Mouse (Mus musculus): ENCODE results near the gene Cfap221. TPM values are rescaled to one million over a fixed set of nuclear protein-coding genes. Genes with fewer than 3 reads are reported as not detected.

Gene Cfap221
- total and polyA plus RNA-seq, 2 experiments from 2014 or later: 0.24 to 1.1 TPM

DNA sequence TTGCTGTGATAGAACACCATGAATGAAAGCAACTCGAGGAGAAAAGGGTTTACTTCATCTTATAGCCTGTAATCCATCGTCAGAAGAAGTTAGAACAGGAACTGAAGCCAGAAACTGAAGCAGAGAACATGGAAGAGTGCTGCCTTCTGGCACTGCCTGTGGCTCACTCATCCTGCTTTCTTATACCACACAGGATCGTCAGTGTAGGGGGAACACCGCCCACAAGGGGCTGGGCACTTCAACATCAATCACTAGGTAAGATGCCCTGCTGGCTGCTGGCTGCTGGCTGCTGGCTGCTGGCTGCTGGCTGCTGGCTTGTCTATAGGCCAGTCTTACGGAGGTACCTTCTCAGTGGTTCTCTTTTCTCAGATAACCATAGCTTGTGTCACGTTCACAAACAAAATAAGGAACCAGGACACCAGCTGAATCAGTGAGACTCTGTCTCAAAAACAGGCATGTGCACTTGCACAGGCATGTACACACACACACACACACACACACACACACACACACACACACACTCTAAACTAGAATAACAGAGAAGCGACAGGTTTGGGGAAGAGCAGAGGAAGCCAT, 23.4 kb upstream of the Cfap221 start:
- no peak overlapping the region for H3K27ac ChIP-seq (ENCODE audit: low read depth, low read length)

DNA sequence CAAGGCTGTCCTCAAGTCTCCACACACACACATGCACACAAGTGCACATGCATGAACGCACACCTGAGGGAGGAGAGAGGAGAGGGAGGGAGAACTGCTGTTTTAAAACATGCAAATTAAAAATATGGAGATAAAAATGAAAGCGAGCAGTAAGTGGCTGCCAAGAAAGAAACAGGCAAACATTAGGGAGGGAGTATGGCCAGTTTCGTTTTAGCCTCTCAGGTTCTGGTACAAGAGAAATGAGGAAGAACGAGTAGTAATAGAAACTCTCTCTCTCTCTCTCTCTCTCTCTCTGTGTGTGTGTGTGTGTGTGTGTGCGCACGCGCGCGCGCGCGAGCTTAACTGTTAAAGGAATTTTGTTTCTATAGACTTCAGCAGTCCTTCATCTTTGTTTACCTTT, 22.4 kb upstream of the Cfap221 start:
- no peaks in the 10 kb centered on the region for H3K36me3 ChIP-seq (ENCODE audit: insufficient read depth)
- no peak overlapping the region for H3K4me3 ChIP-seq (ENCODE audit: low read depth, low read length)
- TF ChIP-seq CTCF (IDR thresholded peaks at IDR 0.05; ENCODE audit: low read depth): no peak
- 89% methylated on average over 12 of the region's 12 CpGs for WGBS
- H3K27me3 ChIP-seq (ENCODE audit: insufficient read depth, low read length): no peaks in the 10 kb centered on the region
- H3K9ac ChIP-seq: no peak overlapping the region
- H3K4me2 ChIP-seq (ENCODE audit: low read depth): no peak overlapping the region
- ATAC-seq (no peak), DNase-seq (no peak)
- no peak overlapping the region for H3K27ac ChIP-seq (ENCODE audit: low read depth, low read length)
- H3K4me1 ChIP-seq (ENCODE audit: insufficient read depth): no peaks in the 10 kb centered on the region
- no peaks in the 10 kb centered on the region for H3K9me3 ChIP-seq (ENCODE audit: low read length)

More for the DNA sequence above, 23.4 kb upstream of the Cfap221 start:
- ATAC-seq (no peak), DNase-seq (no peak)
- Histone ChIP-seq H3K4me2 (ENCODE audit: low read depth) (no peak overlapping the region), H3K9me3 (ENCODE audit: low read length) (no peaks in the 10 kb centered on the region), H3K9ac (no peak overlapping the region), H3K36me3 (ENCODE audit: insufficient read depth) (no peaks in the 10 kb centered on the region), H3K4me1 (ENCODE audit: insufficient read depth) (no peaks in the 10 kb centered on the region), H3K4me3 (ENCODE audit: low read depth, low read length) (no peak overlapping the region), H3K27me3 (ENCODE audit: insufficient read depth, low read length) (no peaks in the 10 kb centered on the region)
- WGBS: 76% methylated on average over 7 of the region's 7 CpGs
- TF ChIP-seq CTCF (IDR thresholded peaks at IDR 0.05; ENCODE audit: low read depth): no peak

GRCm38 (mm10) chr1:120018900-120019299, 21.9 kb upstream of the Cfap221 start:
- ATAC-seq: no peak
- Histone ChIP-seq H3K36me3 (ENCODE audit: insufficient read depth) (no peaks in the 10 kb centered on the region), H3K27ac (ENCODE audit: low read depth, low read length) (no peak overlapping the region), H3K27me3 (ENCODE audit: insufficient read depth, low read length) (no peaks in the 10 kb centered on the region), H3K9ac (no peak overlapping the region), H3K4me3 (ENCODE audit: low read depth, low read length) (no peak overlapping the region), H3K4me2 (ENCODE audit: low read depth) (no peak overlapping the region), H3K9me3 (ENCODE audit: low read length) (no peaks in the 10 kb centered on the region), H3K4me1 (ENCODE audit: insufficient read depth) (no peaks in the 10 kb centered on the region)
- no peak for DNase-seq
- no peak for TF ChIP-seq CTCF (IDR thresholded peaks at IDR 0.05; ENCODE audit: low read depth)
- WGBS: 33% methylated on average over 3 of the region's 3 CpGs

- no peaks in the 10 kb centered on the region for H3K27me3 ChIP-seq (ENCODE audit: insufficient read depth, low read length)
- no peaks in the 10 kb centered on the region for H3K9me3 ChIP-seq (ENCODE audit: low read length)
- 83% methylated on average over 2 of the region's 2 CpGs for WGBS
- H3K36me3 ChIP-seq (ENCODE audit: insufficient read depth): no peaks in the 10 kb centered on the region
- H3K27ac ChIP-seq (ENCODE audit: low read depth, low read length): no peak overlapping the region
- no peak for ATAC-seq
- no peak for DNase-seq
- TF ChIP-seq CTCF (IDR thresholded peaks at IDR 0.05; ENCODE audit: low read depth): peak; percentile 51
- no peaks in the 10 kb centered on the region for H3K4me1 ChIP-seq (ENCODE audit: insufficient read depth)
- no peak overlapping the region for H3K4me2 ChIP-seq (ENCODE audit: low read depth)
- H3K4me3 ChIP-seq (ENCODE audit: low read depth, low read length): no peak overlapping the region
- H3K9ac ChIP-seq: no peak overlapping the region
Measured at GRCm38 (mm10) chr1:120016240-120016639, 19.2 kb upstream of the Cfap221 start.

GRCm38 (mm10) chr1:120013111-120013510, 16.1 kb upstream of the Cfap221 start:
- DNase-seq (peak; percentile 35), ATAC-seq (no peak)
- peak; percentile 57 for TF ChIP-seq CTCF (IDR thresholded peaks at IDR 0.05; ENCODE audit: low read depth)
- Histone ChIP-seq H3K36me3 (ENCODE audit: insufficient read depth) (no peaks in the 10 kb centered on the region), H3K4me1 (ENCODE audit: insufficient read depth) (no peaks in the 10 kb centered on the region), H3K27ac (ENCODE audit: low read depth, low read length) (no peak overlapping the region), H3K4me2 (ENCODE audit: low read depth) (no peak overlapping the region), H3K9ac (no peak overlapping the region), H3K4me3 (ENCODE audit: low read depth, low read length) (no peak overlapping the region), H3K27me3 (ENCODE audit: insufficient read depth, low read length) (no peaks in the 10 kb centered on the region), H3K9me3 (ENCODE audit: low read length) (no peaks in the 10 kb centered on the region)

- Histone ChIP-seq H3K4me2 (ENCODE audit: low read depth) (no peak overlapping the region), H3K4me3 (ENCODE audit: low read depth, low read length) (no peak overlapping the region), H3K27me3 (ENCODE audit: insufficient read depth, low read length) (peaks cover 3% of the 10 kb centered on the region; the same call in 1 of the 2 replicates), H3K27ac (ENCODE audit: low read depth, low read length) (no peak overlapping the region), H3K4me1 (ENCODE audit: insufficient read depth) (no peaks in the 10 kb centered on the region), H3K9ac (no peak overlapping the region), H3K9me3 (ENCODE audit: low read length) (no peaks in the 10 kb centered on the region), H3K36me3 (ENCODE audit: insufficient read depth) (no peaks in the 10 kb centered on the region)
- WGBS: 72% methylated on average over 12 of the region's 12 CpGs
- no peak for TF ChIP-seq CTCF (IDR thresholded peaks at IDR 0.05; ENCODE audit: low read depth)
- DNase-seq (no peak), ATAC-seq (no peak)
Measured at GRCm38 (mm10) chr1:120012638-120013037, 15.6 kb upstream of the Cfap221 start.

DNA sequence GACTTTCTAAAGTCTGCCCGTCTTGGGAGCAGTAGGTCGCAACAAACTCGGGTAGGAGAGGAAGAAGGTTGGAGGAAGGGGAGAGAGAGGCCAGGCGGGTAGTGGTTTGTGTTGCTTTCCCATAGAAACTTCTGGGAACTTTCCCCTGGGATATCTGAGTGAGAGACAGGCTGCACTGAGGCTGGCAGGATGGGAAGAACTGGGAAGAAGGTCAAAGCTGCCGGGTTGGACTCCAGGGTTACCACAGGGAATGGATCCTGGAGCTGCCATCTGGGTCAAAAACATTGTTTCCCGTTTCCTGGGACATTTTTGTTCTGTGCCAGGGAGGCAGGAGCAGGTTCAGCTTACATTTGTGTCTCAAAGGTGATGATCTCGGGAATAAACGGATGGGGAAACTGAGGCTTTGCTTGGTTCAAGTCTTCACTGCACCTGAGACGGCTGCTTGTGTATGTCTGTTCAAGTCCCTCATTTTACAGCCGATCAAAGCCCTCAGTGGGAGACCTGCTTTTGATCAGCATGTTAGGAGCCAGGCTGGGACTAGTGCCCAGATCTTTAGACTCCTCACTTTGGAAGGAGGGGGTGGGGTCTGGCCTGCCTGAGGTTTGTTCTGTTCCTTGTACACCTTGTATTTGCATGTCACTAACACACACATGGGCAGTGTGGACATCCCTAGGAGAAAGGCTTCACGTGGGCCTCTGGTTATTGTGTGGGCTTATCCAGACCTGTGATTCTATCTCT, 11.0 kb upstream of the Cfap221 start:
- no peaks in the 10 kb centered on the region for H3K36me3 ChIP-seq (ENCODE audit: insufficient read depth)
- no peak overlapping the region for H3K27ac ChIP-seq (ENCODE audit: low read depth, low read length)
- H3K9me3 ChIP-seq (ENCODE audit: low read length): no peaks in the 10 kb centered on the region
- TF ChIP-seq CTCF (IDR thresholded peaks at IDR 0.05; ENCODE audit: low read depth): no peak
- no peak overlapping the region for H3K9ac ChIP-seq
- DNase-seq (no peak), ATAC-seq (no peak)
- H3K4me2 ChIP-seq (ENCODE audit: low read depth): peak overlapping the region; percentile 71; the same call in 1 of the 2 replicates
- WGBS: 21% methylated on average over 11 of the region's 11 CpGs
- H3K27me3 ChIP-seq (ENCODE audit: insufficient read depth, low read length): peaks cover 4% of the 10 kb centered on the region; the same call in 1 of the 2 replicates
- peak overlapping the region; percentile 34; the same call in 1 of the 2 replicates for H3K4me3 ChIP-seq (ENCODE audit: low read depth, low read length)
- 0 out of 2 replicates have a peak, but pooled peaks cover 3% of the 10 kb centered on the region for H3K4me1 ChIP-seq (ENCODE audit: insufficient read depth)
